Mouse (Mus musculus) thymus, adult 2 months (tissue): ENCODE results near the gene Syn2. TPM values are rescaled to one million over a fixed set of nuclear protein-coding genes. Genes with fewer than 3 reads are reported as not detected.
"Not testable (repeated sequence)": the region's sequence is repeated elsewhere in the genome, so short reads cannot be mapped to it uniquely, and the experiment has no call there.

Experiments used
- DNase-seq: peaks from one replicate; pipeline ENCODE4 v3.0.0; 2021
- H3K27ac ChIP-seq: fragments of 200-500 bp; 2 replicates; pipeline ENCODE4 v1.5.1; 2012; ENCODE audit warnings: low read length, control low read depth; ENCODE audit not compliant: control insufficient read depth, insufficient read depth
- H3K27me3 ChIP-seq: fragments of 200-500 bp; 2 replicates; pipeline ENCODE4 v1.6.1; 2012; ENCODE audit warnings: mild to moderate bottlenecking, low read length, moderate library complexity, mixed read lengths; ENCODE audit not compliant: control insufficient read depth, insufficient read depth
- H3K36me3 ChIP-seq: fragments of 200-500 bp; 2 replicates; pipeline ENCODE4 v1.6.1; 2012; ENCODE audit warnings: mild to moderate bottlenecking, low read length, moderate library complexity; ENCODE audit not compliant: control insufficient read depth, insufficient read depth
- H3K4me1 ChIP-seq: fragments of 200-500 bp; replicated peaks from 2 replicates; pipeline ENCODE4 v1.6.1; 2012; ENCODE audit warnings: low read length; ENCODE audit not compliant: control insufficient read depth, insufficient read depth
- H3K4me3 ChIP-seq: fragments of 200-500 bp; 2 replicates; pipeline ENCODE4 v1.5.1; 2012; ENCODE audit warnings: mild to moderate bottlenecking, low read length, control low read depth, moderate library complexity; ENCODE audit not compliant: control insufficient read depth, insufficient read depth
- CTCF ChIP-seq: fragments of 200-500 bp; IDR thresholded peaks from 2 replicates; pipeline ENCODE4 v1.5.1; 2012; ENCODE audit warnings: mild to moderate bottlenecking, control low read depth, low read length, moderate library complexity, borderline replicate concordance; ENCODE audit not compliant: control insufficient read depth, poor library complexity, insufficient read depth; ENCODE audit errors: extremely low read depth
- POLR2A ChIP-seq: fragments of 200-500 bp; IDR thresholded peaks from 2 replicates; pipeline ENCODE4 v1.6.1; 2012; ENCODE audit warnings: mild to moderate bottlenecking, low read length, control low read depth, moderate library complexity; ENCODE audit not compliant: control insufficient read depth, poor library complexity, insufficient read depth; ENCODE audit errors: extremely low read depth
- WGBS: fragments of 180-500 bp; shearing (Covaris S2); methylation state at CpG from one replicate; pipeline ENCODE4 v1.1.7; 2018; 5-methylcytosine and 5-hydroxymethylcytosine counted together
- polyA plus RNA-seq: library from polyadenylated mRNA; depleted of rRNA; stranded (reverse); fragments of >200 nt; gene quantifications from 2 replicates; pipeline ENCODE4 v1.2.3, GENCODE M21; 2012

Syn2 gene
- polyA plus RNA-seq, 1 experiment, result 1.7 TPM

- Histone ChIP-seq H3K27ac (no peak overlapping the region), H3K4me3 (no peak overlapping the region), H3K4me1 (no peaks in the 10 kb centered on the region), H3K36me3 (no peaks in the 10 kb centered on the region), H3K27me3 (no peaks in the 10 kb centered on the region)
- peak; percentile 72 for DNase-seq
- TF ChIP-seq POLR2A (no peak), CTCF (peak; percentile 30; the same call in 1 of the 2 replicates)
- WGBS, result 13% methylated on average over 2 of the region's 2 CpGs
Measured at GRCm38 (mm10) chr6:115227529-115227928, 92.8 kb downstream of the Syn2 start.

DNA sequence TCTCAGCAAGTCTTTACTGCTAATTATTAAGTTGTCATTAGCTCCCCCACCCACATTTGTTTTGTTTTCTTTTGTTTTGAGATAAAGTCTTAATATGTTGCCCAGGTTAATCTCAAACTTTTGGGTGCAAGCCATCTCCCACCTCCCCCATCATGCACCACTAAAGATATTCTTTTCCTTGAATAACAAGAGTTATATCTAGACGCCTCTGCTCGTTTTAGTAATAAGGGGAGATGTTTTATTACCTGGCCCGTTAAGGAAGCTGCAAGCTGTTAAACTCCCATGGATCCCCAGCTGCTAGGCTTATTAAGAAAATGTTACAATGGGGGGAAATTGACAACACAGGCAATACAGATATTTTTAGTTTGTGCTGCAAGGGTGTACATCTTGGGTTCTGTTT, 95.9 kb downstream of the Syn2 start:
- Histone ChIP-seq H3K27me3 (no peaks in the 10 kb centered on the region), H3K27ac (no peak overlapping the region), H3K4me3 (no peak overlapping the region), H3K36me3 (no peaks in the 10 kb centered on the region), H3K4me1 (no peaks in the 10 kb centered on the region)
- TF ChIP-seq POLR2A, result no peak
- TF ChIP-seq CTCF, result no peak
- DNase-seq, result no peak
- 89% methylated on average over 3 of the region's 3 CpGs for WGBS

DNA sequence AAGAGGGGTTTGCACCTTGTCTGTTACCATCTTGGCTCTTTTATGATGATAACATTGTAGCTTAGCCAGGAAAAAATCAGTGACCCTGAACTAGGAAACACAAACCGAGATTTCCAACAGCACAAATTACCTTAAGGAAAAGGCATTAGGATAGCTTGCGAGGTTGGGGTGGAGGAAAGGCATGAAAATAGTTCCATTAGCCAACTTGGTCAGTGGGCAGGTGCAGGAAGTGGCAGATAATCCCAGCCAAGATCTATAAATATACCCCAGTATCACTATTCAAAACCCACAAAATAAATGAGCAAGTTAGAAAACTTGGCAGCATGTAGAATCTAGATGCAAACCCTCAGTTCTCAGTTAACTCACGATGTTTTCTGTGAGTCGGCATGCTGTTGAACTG, 97.1 kb downstream of the Syn2 start:
- Histone ChIP-seq H3K36me3 (no peaks in the 10 kb centered on the region), H3K27me3 (no peaks in the 10 kb centered on the region), H3K27ac (no peak overlapping the region), H3K4me3 (no peak overlapping the region), H3K4me1 (no peaks in the 10 kb centered on the region)
- no peak for DNase-seq
- 36% methylated on average over 4 of the region's 4 CpGs for WGBS
- TF ChIP-seq POLR2A, result no peak

DNA sequence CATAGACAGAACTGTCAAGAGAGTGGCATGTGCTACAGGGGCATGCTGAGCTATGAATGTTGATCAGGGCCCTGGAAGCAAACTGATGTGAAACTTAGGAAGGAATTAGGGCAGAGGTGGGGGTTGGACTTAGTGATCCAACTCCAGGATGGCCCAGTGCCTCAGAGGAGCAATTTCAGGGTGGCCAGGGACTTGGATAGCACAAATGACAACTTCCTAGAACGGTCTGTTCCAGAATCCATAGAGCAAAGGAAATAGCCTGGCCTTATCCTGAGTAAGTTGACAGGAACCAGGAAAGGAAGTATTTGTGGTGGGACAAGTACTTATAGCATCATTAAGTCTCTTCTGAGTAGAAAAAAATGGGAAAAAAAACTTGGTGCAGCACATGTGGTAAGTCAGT, 97.9 kb downstream of the Syn2 start:
- no peaks in the 10 kb centered on the region for H3K27me3 ChIP-seq
- 91% methylated on average over 1 of the region's 1 CpGs for WGBS
- no peak overlapping the region for H3K27ac ChIP-seq
- H3K4me3 ChIP-seq, result no peak overlapping the region
- no peaks in the 10 kb centered on the region for H3K36me3 ChIP-seq
- no peaks in the 10 kb centered on the region for H3K4me1 ChIP-seq
- TF ChIP-seq CTCF, result no peak
- no peak for TF ChIP-seq POLR2A
- no peak for DNase-seq

GRCm38 (mm10) chr6:115238031-115239027, 103.6 kb downstream of the Syn2 start:
- Histone ChIP-seq H3K27ac (no peak overlapping the region), H3K27me3 (no peaks in the 10 kb centered on the region), H3K4me3 (no peak overlapping the region), H3K4me1 (no peaks in the 10 kb centered on the region), H3K36me3 (no peaks in the 10 kb centered on the region)
- TF ChIP-seq POLR2A, result no peak
- TF ChIP-seq CTCF, result no peak
- no peak for DNase-seq
- 92% methylated on average over 9 of the region's 9 CpGs for WGBS

- Histone ChIP-seq H3K27ac (no peak overlapping the region), H3K4me1 (no peaks in the 10 kb centered on the region), H3K27me3 (no peaks in the 10 kb centered on the region), H3K4me3 (no peak overlapping the region), H3K36me3 (no peaks in the 10 kb centered on the region)
- no peak for DNase-seq
- 94% methylated on average over 7 of the region's 7 CpGs for WGBS
- TF ChIP-seq POLR2A (no peak), CTCF (no peak)
Measured at GRCm38 (mm10) chr6:115239335-115239734, 104.6 kb downstream of the Syn2 start.

DNA sequence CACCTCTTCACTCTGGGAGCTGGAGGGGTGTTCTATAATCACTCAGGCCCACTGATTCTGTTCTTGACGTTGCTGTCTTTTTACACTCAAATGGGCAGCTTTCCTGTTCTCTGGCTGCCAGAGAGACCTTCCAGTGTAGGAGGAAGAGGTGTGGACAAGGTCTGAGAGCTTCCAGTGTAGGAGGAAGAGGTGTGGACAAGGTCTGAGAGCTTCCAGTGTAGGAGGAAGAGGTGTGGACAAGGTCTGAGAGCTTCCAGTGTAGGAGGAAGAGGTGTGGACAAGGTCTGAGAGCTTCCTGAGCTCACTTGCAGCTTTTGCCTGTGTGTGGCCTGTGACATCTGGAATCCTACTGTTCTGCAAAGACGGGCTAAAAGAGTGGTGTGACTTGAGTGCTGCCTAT, 105.7 kb downstream of the Syn2 start:
- H3K4me3 ChIP-seq, H3K4me1 ChIP-seq, H3K36me3 ChIP-seq, H3K27ac ChIP-seq, H3K27me3 ChIP-seq, DNase-seq: not testable (repeated sequence)
- WGBS, result 43% methylated on average over 2 of the region's 2 CpGs
